Mouse (Mus musculus) layer of hippocampus, adult 9-10 months (tissue): ENCODE results near the gene Arhgef3.

Source experiments
- DNase-seq: peaks from one replicate; pipeline ENCODE4 v3.0.0; 2022; ENCODE audit warnings: low spot score

The Arhgef3 gene

GRCm38 (mm10) chr14:27345051-27345885 lies 230.6 kb downstream of the Arhgef3 start:
- no peak for DNase-seq

GRCm38 (mm10) chr14:27347224-27347623 lies 232.5 kb downstream of the Arhgef3 start:
- DNase-seq = no peak

- no peak for DNase-seq
Measured at GRCm38 (mm10) chr14:27347666-27348065, 233.0 kb downstream of the Arhgef3 start.

- no peak for DNase-seq
Measured at GRCm38 (mm10) chr14:27348088-27348487, 233.4 kb downstream of the Arhgef3 start.

GRCm38 (mm10) chr14:27348656-27349055 lies 234.0 kb downstream of the Arhgef3 start:
- no peak for DNase-seq

GRCm38 (mm10) chr14:27349120-27349519 lies 234.4 kb downstream of the Arhgef3 start:
- no peak for DNase-seq

- DNase-seq = no peak
Measured at GRCm38 (mm10) chr14:27349828-27350729, 235.4 kb downstream of the Arhgef3 start.

GRCm38 (mm10) chr14:27351051-27351475 lies 236.4 kb downstream of the Arhgef3 start:
- DNase-seq = no peak

GRCm38 (mm10) chr14:27351476-27352079 lies 236.9 kb downstream of the Arhgef3 start:
- DNase-seq = no peak

GRCm38 (mm10) chr14:27352470-27352869 lies 237.8 kb downstream of the Arhgef3 start:
- no peak for DNase-seq

- DNase-seq = no peak
Measured at GRCm38 (mm10) chr14:27355151-27355550, 240.5 kb downstream of the Arhgef3 start.

- no peak for DNase-seq
Measured at GRCm38 (mm10) chr14:27355937-27356336, 241.2 kb downstream of the Arhgef3 start.

- no peak for DNase-seq
Measured at GRCm38 (mm10) chr14:27357139-27357538, 242.4 kb downstream of the Arhgef3 start.

- no peak for DNase-seq
Measured at GRCm38 (mm10) chr14:27358202-27358601, 243.5 kb downstream of the Arhgef3 start.

GRCm38 (mm10) chr14:27360849-27361248 lies 246.2 kb downstream of the Arhgef3 start:
- no peak for DNase-seq

- DNase-seq = no peak
Measured at GRCm38 (mm10) chr14:27361514-27361913, 246.8 kb downstream of the Arhgef3 start.

- no peak for DNase-seq
Measured at GRCm38 (mm10) chr14:27364668-27365257, 250.1 kb downstream of the Arhgef3 start.

- no peak for DNase-seq
Measured at GRCm38 (mm10) chr14:27367117-27367711, 252.5 kb downstream of the Arhgef3 start.

GRCm38 (mm10) chr14:27368619-27369018 lies 253.9 kb downstream of the Arhgef3 start:
- no peak for DNase-seq

GRCm38 (mm10) chr14:27369503-27369902 lies 254.8 kb downstream of the Arhgef3 start:
- DNase-seq = no peak

- no peak for DNase-seq
Measured at GRCm38 (mm10) chr14:27371669-27372076, 257.0 kb downstream of the Arhgef3 start.

GRCm38 (mm10) chr14:27373498-27373897 lies 258.8 kb downstream of the Arhgef3 start:
- no peak for DNase-seq
